Mouse (Mus musculus) Patski (cell line): ENCODE data around the gene Smok3a. TPM values are rescaled to one million over a fixed set of nuclear protein-coding genes. Genes with fewer than 3 reads are reported as not detected.
"Not testable (repeated sequence)": the region's sequence is repeated elsewhere in the genome, so short reads cannot be mapped to it uniquely, and the experiment has no call there.

Experiments used
- ATAC-seq: fragments of 100-300 bp; one replicate; pipeline ENCODE4 v1.8.0; 2021
- CTCF ChIA-PET: fragments of 350-600 bp; sonication (Branson Sonifier 250); formaldehyde crosslinking; loops from one replicate; lab custom pipeline; 2022; ENCODE audit warnings: inconsistent platforms; lab: Charles Lee
- POLR2A ChIA-PET: fragments of 350-600 bp; sonication (Branson Sonifier 250); formaldehyde crosslinking; loops from one replicate; lab custom pipeline; 2022; ENCODE audit warnings: antibody characterized with exemption, inconsistent platforms; lab: Charles Lee
- DNase-seq: peaks from one replicate; pipeline ENCODE4 v3.0.0-alpha.2; 2011; ENCODE audit warnings: low read depth, low spot score
- H3K27me3 ChIP-seq: fragments of 371-371 bp; one replicate; pipeline ENCODE4 v1.5.1; 2021
- CTCF ChIP-seq: fragments of 100-300 bp; IDR thresholded peaks from one replicate; pipeline ENCODE4 v1.5.1; 2021
- in situ Hi-C: fragments of 300-500 bp; cut with MboI; formaldehyde crosslinking; loops from 3 replicates; pipeline ENCODE4 v1.11.1; 2018; ENCODE audit warnings: low pct_unique_long_range_greater_than_20kb, mixed read lengths
- polyA plus RNA-seq: library from polyadenylated mRNA; unstranded; gene quantifications from one replicate; pipeline ENCODE4 v1.2.3, GENCODE M21; 2021

Gene Smok3a
- polyA plus RNA-seq, 1 experiment from 2014 or later = not detected

DNA sequence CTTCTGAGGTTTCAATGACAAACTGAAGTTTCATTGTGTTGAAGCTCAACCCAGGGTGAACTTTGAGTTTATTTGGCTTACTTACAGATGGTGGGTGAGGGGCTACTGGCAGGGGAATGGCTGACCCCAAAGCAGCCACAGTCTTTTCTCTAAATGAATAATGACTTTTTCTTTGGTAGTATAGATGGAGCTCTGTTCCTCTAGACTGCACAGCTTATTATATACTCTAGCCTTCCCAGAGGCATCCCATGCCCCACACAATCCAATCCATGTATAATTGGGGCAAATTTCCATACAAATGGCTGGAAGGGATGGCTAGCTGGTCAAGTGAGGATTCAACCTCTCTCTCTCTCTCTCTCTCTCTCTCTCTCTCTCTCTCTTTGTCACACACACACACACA, 4.1 kb upstream of the Smok3a start:
- in situ Hi-C loops = no loop called here
- no peak for TF ChIP-seq CTCF
- ChIA-PET CTCF (interaction anchor here (1.0 kb wide), 1 partner anchor 22 kb away, joined by 3 read pairs; no protein-coding TSS in a partner anchor), POLR2A (no interaction called here)
- DNase-seq (no peak), ATAC-seq (no peak)
- H3K27me3 ChIP-seq = no peaks in the 10 kb centered on the region

DNA sequence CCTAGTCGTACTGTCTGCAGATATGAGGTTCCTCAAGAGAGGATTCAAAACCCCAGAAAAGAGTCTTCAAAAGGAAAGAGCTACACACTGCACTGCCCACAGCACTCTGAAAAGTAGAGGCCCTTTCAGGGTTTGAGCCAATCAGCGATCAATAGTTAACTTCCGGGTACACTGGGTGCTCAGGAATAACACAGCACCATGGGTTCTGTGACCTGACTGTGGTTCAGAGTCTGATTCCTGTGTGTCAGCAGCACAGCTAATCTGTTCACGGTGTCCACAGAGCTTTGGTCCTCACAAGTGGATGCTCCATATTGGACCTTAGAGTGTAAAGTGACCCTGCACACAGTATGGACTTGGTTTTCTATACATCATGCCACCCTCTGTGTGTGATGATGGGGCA, 1.5 kb upstream of the Smok3a start:
- H3K27me3 ChIP-seq, POLR2A ChIA-PET, ATAC-seq, DNase-seq, CTCF ChIA-PET, in situ Hi-C loops: not testable (repeated sequence)

DNA sequence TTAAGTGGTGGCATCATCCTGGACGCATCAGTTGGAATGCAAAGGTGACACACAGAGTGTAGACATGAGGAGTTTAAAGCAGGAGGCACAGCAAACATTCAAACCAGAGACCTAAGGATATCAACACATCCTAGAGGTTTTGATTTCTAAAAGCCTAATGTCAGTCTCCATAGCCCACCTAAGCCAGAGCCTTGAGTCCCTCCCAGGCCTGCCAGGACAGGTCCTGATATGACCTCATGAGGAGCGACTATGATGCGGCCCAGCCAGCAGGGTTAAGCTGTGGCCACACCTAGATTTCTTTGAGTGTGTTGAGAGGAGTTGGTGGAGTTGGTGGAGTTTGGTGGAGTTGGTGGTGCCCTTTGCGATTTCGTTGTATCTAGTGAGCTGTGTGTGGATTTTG, 31.8 kb downstream of the Smok3a start, which contains the start of gene Smok3c:
Gene Smok3c (plus strand): TSS at position 301 of the 400 bp plus-strand sequence.
- H3K27me3 ChIP-seq, CTCF ChIA-PET, ATAC-seq, POLR2A ChIA-PET, DNase-seq, in situ Hi-C loops: not testable (repeated sequence)

DNA sequence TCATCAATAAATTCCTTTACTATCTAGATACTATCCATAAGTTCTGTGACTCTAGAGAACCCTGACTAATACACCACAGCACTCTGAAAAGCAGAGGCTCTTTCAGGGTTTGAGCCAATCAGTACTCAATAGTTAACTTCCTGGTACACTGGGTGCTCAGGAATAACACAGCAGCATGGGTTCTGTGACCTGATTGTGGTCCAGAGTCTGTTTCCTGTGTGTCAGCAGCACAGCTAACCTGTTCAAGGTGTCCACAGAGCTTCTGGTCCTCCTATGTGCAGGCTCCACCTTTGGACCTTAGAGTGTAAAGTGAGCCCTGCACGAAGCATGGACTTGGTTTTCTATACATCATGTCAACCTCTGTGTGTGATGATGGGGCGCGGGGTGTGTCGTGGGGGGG, 52.7 kb downstream of the Smok3a start:
- no peak for ATAC-seq
- TF ChIP-seq CTCF = no peak
- H3K27me3 ChIP-seq = no peaks in the 10 kb centered on the region
- CTCF ChIA-PET = no interaction called here
- in situ Hi-C loops = no loop called here
- POLR2A ChIA-PET = no interaction called here
- no peak for DNase-seq

- CTCF ChIA-PET = interaction anchor here (1.7 kb wide), 1 partner anchor 88 kb away, joined by 4 read pairs; no protein-coding TSS in a partner anchor
- no peak for ATAC-seq
- POLR2A ChIA-PET = no interaction called here
- TF ChIP-seq CTCF = no peak
- H3K27me3 ChIP-seq = no peaks in the 10 kb centered on the region
- in situ Hi-C loops = no loop called here
- no peak for DNase-seq
Observed at GRCm38 (mm10) chr5:138075684-138076083, 54.6 kb downstream of the Smok3a start.

DNA sequence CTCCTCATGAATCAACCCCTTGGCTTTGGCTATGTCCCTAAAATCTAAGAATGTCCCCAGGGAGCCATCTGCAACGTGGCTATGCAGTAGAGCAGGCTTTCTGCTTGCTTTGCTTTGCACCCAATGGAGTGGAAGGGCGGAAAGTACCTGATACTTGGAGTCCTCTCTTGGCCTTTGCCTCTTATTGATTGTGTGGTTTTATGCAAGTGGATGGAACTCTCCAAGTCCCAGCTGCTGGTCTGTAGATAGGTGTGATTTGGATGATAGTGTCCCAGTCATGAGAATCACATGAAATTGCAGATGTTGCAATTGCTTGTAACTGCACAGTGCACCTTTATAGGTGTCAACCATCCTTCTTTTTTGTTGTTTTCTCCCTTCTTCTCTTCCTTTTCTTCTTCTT, 55.1 kb downstream of the Smok3a start:
- CTCF ChIA-PET = interaction anchor here (1.7 kb wide), 1 partner anchor 89 kb away, joined by 4 read pairs; no protein-coding TSS in a partner anchor
- DNase-seq (no peak), ATAC-seq (no peak)
- no peaks in the 10 kb centered on the region for H3K27me3 ChIP-seq
- in situ Hi-C loops = no loop called here
- POLR2A ChIA-PET = no interaction called here
- no peak for TF ChIP-seq CTCF

DNA sequence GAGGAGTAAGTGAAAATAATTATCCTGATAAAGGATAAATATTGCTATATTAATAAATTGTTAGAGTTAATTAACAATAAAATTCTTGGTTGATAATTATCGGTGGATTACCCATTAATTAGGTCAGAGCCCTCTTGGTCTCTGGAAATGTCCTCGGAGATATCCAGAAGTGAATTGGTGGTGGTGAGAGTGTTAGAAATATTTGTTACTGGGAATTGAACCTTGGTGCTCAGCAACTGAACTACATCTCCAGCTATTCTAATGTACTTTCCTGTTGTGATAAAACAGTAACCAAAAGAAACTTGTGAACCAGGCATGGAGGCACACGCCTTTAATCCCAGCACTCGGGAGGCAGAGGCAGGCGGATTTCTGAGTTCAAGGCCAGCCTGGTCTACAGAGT, 59.4 kb downstream of the Smok3a start:
- no peaks in the 10 kb centered on the region for H3K27me3 ChIP-seq
- in situ Hi-C loops = no loop called here
- no peak for TF ChIP-seq CTCF
- ATAC-seq (no peak), DNase-seq (no peak)
- ChIA-PET CTCF (no interaction called here), POLR2A (no interaction called here)

DNA sequence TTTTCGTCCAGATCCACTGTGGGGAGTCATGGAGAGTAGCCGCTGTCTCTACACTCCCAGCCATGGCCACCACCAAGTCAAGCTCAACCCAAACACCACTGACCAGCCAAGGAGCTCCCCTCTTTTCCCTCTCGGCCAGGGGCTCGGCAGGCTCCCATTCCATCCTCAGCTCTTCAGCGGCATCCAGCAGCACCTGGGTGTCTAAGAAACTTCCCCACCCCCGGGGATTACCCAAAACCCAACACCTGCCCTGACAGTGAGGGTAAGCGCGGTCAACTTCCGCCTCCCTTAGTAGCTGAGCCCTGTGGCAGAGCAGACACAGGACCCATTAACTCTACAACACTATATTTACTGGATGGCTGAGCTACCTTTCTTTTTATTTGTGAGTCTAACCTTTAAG, 60.4 kb downstream of the Smok3a start:
- no peak for TF ChIP-seq CTCF
- DNase-seq = no peak
- CTCF ChIA-PET = interaction anchor here (1.3 kb wide), 1 partner anchor 10 kb away, joined by 3 read pairs; no protein-coding TSS in a partner anchor
- POLR2A ChIA-PET = no interaction called here
- in situ Hi-C loops = no loop called here
- no peaks in the 10 kb centered on the region for H3K27me3 ChIP-seq
- ATAC-seq = no peak

GRCm38 (mm10) chr5:138083318-138083900, 62.3 kb downstream of the Smok3a start:
- ATAC-seq (no peak), DNase-seq (no peak)
- ChIA-PET POLR2A (interaction anchor here (1.2 kb wide), 1 partner anchor 11 kb away, joined by 4 read pairs; no protein-coding TSS in a partner anchor), CTCF (no interaction called here)
- H3K27me3 ChIP-seq = no peaks in the 10 kb centered on the region
- in situ Hi-C loops = no loop called here
- TF ChIP-seq CTCF = no peak

- no peak for TF ChIP-seq CTCF
- no peaks in the 10 kb centered on the region for H3K27me3 ChIP-seq
- CTCF ChIA-PET = no interaction called here
- DNase-seq = no peak
- in situ Hi-C loops = no loop called here
- ATAC-seq = no peak
- POLR2A ChIA-PET = interaction anchor here (0.7 to 1.2 kb wide), 3 partner anchors 11 to 42 kb away, joined by 3 to 4 read pairs (median 4); no protein-coding TSS in a partner anchor
Observed at GRCm38 (mm10) chr5:138083936-138084335, 62.9 kb downstream of the Smok3a start.

Other genes with a start within 250 kb of the Smok3a start
- 36.7 TPM for gene Ppp1r35, start 242.4 kb upstream of the Smok3a start, polyA plus RNA-seq
- 64.6 TPM for gene Mepce, start 233.6 kb upstream of the Smok3a start, polyA plus RNA-seq
- gene Zcwpw1, start 233.5 kb upstream of the Smok3a start, polyA plus RNA-seq = 22.2 TPM
- gene Pilra, start 185.0 kb upstream of the Smok3a start, polyA plus RNA-seq = 0.05 TPM
- gene Pilrb1, start 163.2 kb upstream of the Smok3a start, polyA plus RNA-seq = not detected
- not detected for gene Pilrb2, start 149.4 kb upstream of the Smok3a start, polyA plus RNA-seq
- gene Cyp3a13, start 99.6 kb upstream of the Smok3a start, polyA plus RNA-seq = 1.3 TPM
- gene Gjc3, start 58.2 kb upstream of the Smok3a start, polyA plus RNA-seq = not detected
- not detected for gene Azgp1, start 39.7 kb upstream of the Smok3a start, polyA plus RNA-seq
- gene Smok3b, start 168 bp downstream of the Smok3a start, polyA plus RNA-seq = not detected
- gene Smok3c, start 31.9 kb downstream of the Smok3a start, polyA plus RNA-seq = not detected
- 32.9 TPM for gene Zkscan1, start 63.8 kb downstream of the Smok3a start, polyA plus RNA-seq
- gene Zscan21, start 95.6 kb downstream of the Smok3a start, polyA plus RNA-seq = 60.4 TPM
- 11.5 TPM for gene Zfp113, start 134.5 kb downstream of the Smok3a start, polyA plus RNA-seq
- gene Cops6, start 139.8 kb downstream of the Smok3a start, polyA plus RNA-seq = 274 TPM
- 39.7 TPM for gene Ap4m1, start 150.7 kb downstream of the Smok3a start, polyA plus RNA-seq
- 104 TPM for gene Mcm7, start 151.2 kb downstream of the Smok3a start, polyA plus RNA-seq
- gene Taf6, start 166.2 kb downstream of the Smok3a start, polyA plus RNA-seq = 60.2 TPM
- 68.3 TPM for gene Cnpy4, start 166.2 kb downstream of the Smok3a start, polyA plus RNA-seq
- 11.4 TPM for gene Mblac1, start 173.1 kb downstream of the Smok3a start, polyA plus RNA-seq
- gene Nxpe5, start 204.6 kb downstream of the Smok3a start, polyA plus RNA-seq = 2.2 TPM
- 125 TPM for gene Lamtor4, start 234.2 kb downstream of the Smok3a start, polyA plus RNA-seq
- gene BC037034, start 242.8 kb downstream of the Smok3a start, polyA plus RNA-seq = 36.9 TPM